Mouse (Mus musculus): ENCODE data around the gene Klhl32.
"Not testable (repeated sequence)": the region's sequence is repeated elsewhere in the genome, so short reads cannot be mapped to it uniquely, and the experiment has no call there.

Klhl32 gene

GRCm38 (mm10) chr4:24850401-24851325, at the start of gene Klhl32:
Gene Klhl32, minus strand, starts transcription at chr4:24851124.
- DNase-seq (ENCODE audit: low spot score), result peak; percentile 52

GRCm38 (mm10) chr4:24899146-24899545, 48.2 kb upstream of the Klhl32 start:
- DNase-seq (ENCODE audit: low spot score), result no peak

- no peak for DNase-seq (ENCODE audit: low spot score)
Observed at GRCm38 (mm10) chr4:24898636-24899035, 47.7 kb upstream of the Klhl32 start.

- DNase-seq (ENCODE audit: low spot score), result peak; percentile 89
Observed at GRCm38 (mm10) chr4:24897851-24898515, 47.1 kb upstream of the Klhl32 start, which contains the start of gene Ndufaf4. Gene Ndufaf4, plus strand, starts transcription at chr4:24898083.

GRCm38 (mm10) chr4:24897351-24897750, 46.4 kb upstream of the Klhl32 start:
- no peak for DNase-seq (ENCODE audit: low spot score)

GRCm38 (mm10) chr4:24896829-24897228, 45.9 kb upstream of the Klhl32 start:
- DNase-seq (ENCODE audit: low spot score), result no peak

GRCm38 (mm10) chr4:24894625-24895024, 43.7 kb upstream of the Klhl32 start:
- DNase-seq (ENCODE audit: low spot score), result no peak

- not testable (repeated sequence) for DNase-seq (ENCODE audit: low spot score)
Observed at GRCm38 (mm10) chr4:24892293-24892692, 41.4 kb upstream of the Klhl32 start.

- DNase-seq (ENCODE audit: low spot score), result not testable (repeated sequence)
Observed at GRCm38 (mm10) chr4:24889386-24889785, 38.5 kb upstream of the Klhl32 start.

- no peak for DNase-seq (ENCODE audit: low spot score)
Observed at GRCm38 (mm10) chr4:24869230-24869629, 18.3 kb upstream of the Klhl32 start.

- DNase-seq (ENCODE audit: low spot score), result no peak
Observed at GRCm38 (mm10) chr4:24865691-24866090, 14.8 kb upstream of the Klhl32 start.

GRCm38 (mm10) chr4:24847406-24847805, 3.5 kb downstream of the Klhl32 start:
- DNase-seq (ENCODE audit: low spot score), result no peak

- DNase-seq (ENCODE audit: low spot score), result no peak
Observed at GRCm38 (mm10) chr4:24845546-24845945, 5.4 kb downstream of the Klhl32 start.

- DNase-seq (ENCODE audit: low spot score), result no peak
Observed at GRCm38 (mm10) chr4:24838567-24838966, 12.4 kb downstream of the Klhl32 start.

- DNase-seq (ENCODE audit: low spot score), result no peak
Observed at GRCm38 (mm10) chr4:24835555-24835954, 15.4 kb downstream of the Klhl32 start.

GRCm38 (mm10) chr4:24808316-24808715, 42.6 kb downstream of the Klhl32 start:
- DNase-seq (ENCODE audit: low spot score), result no peak

GRCm38 (mm10) chr4:24801881-24802280, 49.0 kb downstream of the Klhl32 start:
- DNase-seq (ENCODE audit: low spot score), result no peak

- DNase-seq (ENCODE audit: low spot score), result no peak
Observed at GRCm38 (mm10) chr4:24801343-24801742, 49.6 kb downstream of the Klhl32 start.

- no peak for DNase-seq (ENCODE audit: low spot score)
Observed at GRCm38 (mm10) chr4:24800345-24800936, 50.5 kb downstream of the Klhl32 start.

GRCm38 (mm10) chr4:24799037-24799436, 51.9 kb downstream of the Klhl32 start:
- DNase-seq (ENCODE audit: low spot score), result no peak

- DNase-seq (ENCODE audit: low spot score), result no peak
Observed at GRCm38 (mm10) chr4:24797868-24798267, 53.1 kb downstream of the Klhl32 start.

GRCm38 (mm10) chr4:24797280-24797679, 53.6 kb downstream of the Klhl32 start:
- DNase-seq (ENCODE audit: low spot score), result no peak

- no peak for DNase-seq (ENCODE audit: low spot score)
Observed at GRCm38 (mm10) chr4:24796229-24796628, 54.7 kb downstream of the Klhl32 start.

Data from ovary, adult 18-20 months (tissue).